In genomic region chr1:127238871-127239314, GRCm38 (mm10) we compare ENCODE assay signal across 11 mouse cellular contexts. TPM values are rescaled to one million over a fixed set of nuclear protein-coding genes. Genes with fewer than 3 reads are reported as not detected.
DNase-seq lines count a peak whose midpoint lies in the region; ATAC-seq lines count a peak whose summit lies in the region.
"Had no signal": no experiment of that assay in that cellular context is flagged by ENCODE, and none has a peak within 500 bp of the region (broad histone marks: within the 10 kb centered on the region; RNA-seq: fewer than 3 reads in every experiment).

No protein-coding gene starts in this region.

- 55% methylated on average over 6 of the region's 6 CpGs for WGBS in kidney, embryonic 15.5 days
- 27% methylated on average over 6 of the region's 6 CpGs for WGBS in hindbrain, embryonic 13.5 days
- WGBS in neural tube, embryonic 12.5 days = 38% methylated on average over 6 of the region's 6 CpGs

- no peak for DNase-seq in kidney, adult 9 months
- DNase-seq in WW6 (ENCODE audit: low read depth, low spot score) = peak; percentile 36
- DNase-seq in T-cell, adult 2 months (ENCODE audit: low spot score) = no peak
- DNase-seq in adrenal gland, postnatal 36 days = no peak
- no peak for DNase-seq in cerebellum, adult 8-10 months

- H3K4me2 ChIP-seq in kidney, embryonic 15.5 days = no peak overlapping the region
- no peak overlapping the region for H3K4me2 ChIP-seq in hindbrain, embryonic 13.5 days
- no peak overlapping the region for H3K4me2 ChIP-seq in neural tube, embryonic 12.5 days (replicated peaks)

- H3K4me1 ChIP-seq in kidney, embryonic 15.5 days = peaks cover 28% of the 10 kb centered on the region
- peaks cover 18% of the 10 kb centered on the region for H3K4me1 ChIP-seq in hindbrain, embryonic 13.5 days (replicated peaks)
- H3K4me1 ChIP-seq in neural tube, embryonic 12.5 days = peaks cover 15% of the 10 kb centered on the region

- no peak overlapping the region for H3K9ac ChIP-seq in kidney, embryonic 15.5 days
- no peak overlapping the region for H3K9ac ChIP-seq in hindbrain, embryonic 13.5 days
- H3K9ac ChIP-seq in neural tube, embryonic 12.5 days = no peak overlapping the region

- H3K27ac ChIP-seq in kidney, embryonic 15.5 days = no peak overlapping the region
- peak overlapping the region; percentile 76 for H3K27ac ChIP-seq in hindbrain, embryonic 13.5 days
- H3K27ac ChIP-seq in neural tube, embryonic 12.5 days = no peak overlapping the region

- H3K36me3 ChIP-seq in kidney, embryonic 15.5 days = no peaks in the 10 kb centered on the region
- H3K36me3 ChIP-seq in hindbrain, embryonic 13.5 days = no peaks in the 10 kb centered on the region
- H3K36me3 ChIP-seq in neural tube, embryonic 12.5 days = no peaks in the 10 kb centered on the region

- H3K9me3 ChIP-seq in kidney, embryonic 15.5 days (replicated peaks) = no peaks in the 10 kb centered on the region
- no peaks in the 10 kb centered on the region for H3K9me3 ChIP-seq in hindbrain, embryonic 13.5 days
- H3K9me3 ChIP-seq in neural tube, embryonic 12.5 days = no peaks in the 10 kb centered on the region

- H3K27me3 ChIP-seq in kidney, embryonic 15.5 days = no peaks in the 10 kb centered on the region
- no peaks in the 10 kb centered on the region for H3K27me3 ChIP-seq in hindbrain, embryonic 13.5 days
- H3K27me3 ChIP-seq in neural tube, embryonic 12.5 days (replicated peaks) = no peaks in the 10 kb centered on the region

- no peak overlapping the region for H3K4me3 ChIP-seq in kidney, embryonic 15.5 days (replicated peaks)
- no peak overlapping the region for H3K4me3 ChIP-seq in hindbrain, embryonic 13.5 days
- no peak overlapping the region for H3K4me3 ChIP-seq in neural tube, embryonic 12.5 days
- H3K4me3 ChIP-seq: erythroblast, embryonic 14.5 days; myocyte had no signal

- ATAC-seq in kidney, embryonic 15.5 days (replicated peaks; ENCODE audit: low FRiP score) = 0 out of 2 replicates have a peak, but pooled peaks have one; percentile 33
- peak; percentile 66 for ATAC-seq in hindbrain, embryonic 13.5 days (ENCODE audit: low FRiP score)
- peak; percentile 60 for ATAC-seq in neural tube, embryonic 12.5 days (ENCODE audit: low FRiP score, low read depth)
- ATAC-seq: activated CD4-positive, CD25-positive, alpha-beta regulatory T cell, adult 4 months had no signal

RNA-seq across cellular contexts. Expression of gene Mgat5, which starts 34.1 kb away (rescaled TPM):
- 8.2 and 8.6 TPM in 2 replicates for polyA plus RNA-seq in kidney, embryonic 15.5 days (2015; fragmentation: Nextera tagmentation; extraction: Ambion mirVana)
- 14.0 and 14.3 TPM in 2 replicates for polyA plus RNA-seq in hindbrain, embryonic 13.5 days (2015; fragmentation: Nextera tagmentation; extraction: Ambion mirVana)
- polyA plus RNA-seq in neural tube, embryonic 12.5 days (2016; fragmentation: Nextera tagmentation; extraction: Ambion mirVana) = 9.6 and 10.9 TPM in 2 replicates
- 10 to 100 TPM; 11.4 to 11.8 TPM for total RNA-seq in adrenal gland, postnatal 36 days (2021)
